ENCODE assay signal across 24 mouse cellular contexts in the genomic region with DNA sequence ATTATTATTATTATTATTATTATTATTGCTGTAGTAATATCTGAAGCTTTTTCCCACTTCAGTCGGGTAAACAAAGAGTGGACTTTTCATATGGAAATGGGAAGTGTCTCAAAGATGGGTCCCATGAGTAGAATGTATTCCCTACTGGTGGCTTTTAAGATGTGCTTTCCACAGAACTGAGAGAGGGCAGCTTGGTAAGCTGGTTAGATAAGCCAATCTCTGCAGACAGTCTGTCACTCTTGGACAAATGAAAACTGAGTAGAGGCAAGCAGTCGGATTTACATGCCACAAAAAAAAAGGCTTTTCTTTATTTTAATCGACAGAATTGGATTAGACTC.
DNase-seq lines count a peak whose midpoint lies in the region; ATAC-seq and TF ChIP-seq lines count a peak whose summit lies in the region.
"Had no signal": no experiment of that assay in that cellular context is flagged by ENCODE, and none has a peak within 500 bp of the region (broad histone marks: within the 10 kb centered on the region; RNA-seq: fewer than 3 reads in every experiment).

No protein-coding gene starts in this region.

- no peak for DNase-seq in midbrain, embryonic 10.5 days (ENCODE audit: low spot score)
- no peak for DNase-seq in midbrain, postnatal 0 days (ENCODE audit: low spot score)
- DNase-seq in forebrain, embryonic 14.5 days (ENCODE audit: low spot score), result no peak
- no peak for DNase-seq in midbrain, embryonic 11.5 days (ENCODE audit: low spot score, missing footprints)
- DNase-seq in urinary bladder, postnatal 10 days (ENCODE audit: low spot score), result no peak
- DNase-seq in kidney, postnatal 4 days, result no peak
- no peak for DNase-seq in liver
- DNase-seq: adrenal gland, postnatal 25 days; B cell, adult 2 months; cerebellum, adult 2 months; gastrocnemius, postnatal 36 days; heart, postnatal 10 days; kidney, adult 8-10 months; left cerebral cortex, postnatal 4 days; lung, adult 2 months; lung, postnatal 36 days; thymus, adult 2 months had no signal

- H3K9ac ChIP-seq in midbrain, postnatal 0 days (replicated peaks; ENCODE audit: low read length, poor library complexity, severe bottlenecking), result no peak overlapping the region
- H3K9ac ChIP-seq in forebrain, embryonic 14.5 days (ENCODE audit: low read length), result no peak overlapping the region
- no peak overlapping the region for H3K9ac ChIP-seq in midbrain, embryonic 11.5 days (ENCODE audit: low read length)
- no peak overlapping the region for H3K9ac ChIP-seq in neural tube, embryonic 14.5 days (replicated peaks; ENCODE audit: low read depth, low read length)
- H3K9ac ChIP-seq: stomach, embryonic 15.5 days had no signal

- WGBS in midbrain, embryonic 10.5 days, result 25% methylated on average over 3 of the region's 3 CpGs
- WGBS in midbrain, postnatal 0 days, result 15% methylated on average over 3 of the region's 3 CpGs
- 7% methylated on average over 3 of the region's 3 CpGs for WGBS in forebrain, embryonic 14.5 days
- whole genome bisulfite sequencing in midbrain, embryonic 11.5 days, result 21% methylated on average over 3 of the region's 3 CpGs
- WGBS in neural tube, embryonic 14.5 days, result 22% methylated on average over 3 of the region's 3 CpGs

- no peak overlapping the region for H3K4me2 ChIP-seq in midbrain, postnatal 0 days (ENCODE audit: low read depth, low read length, poor library complexity, severe bottlenecking)
- H3K4me2 ChIP-seq in forebrain, embryonic 14.5 days (ENCODE audit: low read length), result no peak overlapping the region
- no peak overlapping the region for H3K4me2 ChIP-seq in midbrain, embryonic 11.5 days
- H3K4me2 ChIP-seq in neural tube, embryonic 14.5 days (ENCODE audit: low read depth, low read length), result no peak overlapping the region
- H3K4me2 ChIP-seq: liver, embryonic 11.5 days; stomach, embryonic 15.5 days had no signal

- TF ChIP-seq CTCF in midbrain, postnatal 0 days (IDR thresholded peaks at IDR 0.05), result no peak

- peak overlapping the region; percentile 81 for H3K27ac ChIP-seq in midbrain, embryonic 10.5 days (replicated peaks)
- H3K27ac ChIP-seq in midbrain, postnatal 0 days (ENCODE audit: low read depth, low read length), result no peak overlapping the region
- peak overlapping the region; percentile 79; the same call in 1 of the 2 replicates for H3K27ac ChIP-seq in forebrain, embryonic 14.5 days (ENCODE audit: low read depth, low read length)
- H3K27ac ChIP-seq in midbrain, embryonic 11.5 days (ENCODE audit: low read depth, low read length), result peak overlapping the region; percentile 70
- no peak overlapping the region; the same call in 1 of the 2 replicates for H3K27ac ChIP-seq in neural tube, embryonic 14.5 days (ENCODE audit: low read depth, low read length)
- H3K27ac ChIP-seq: heart, embryonic 10.5 days; stomach, embryonic 15.5 days had no signal

- no peaks in the 10 kb centered on the region for H3K36me3 ChIP-seq in midbrain, embryonic 10.5 days
- no peaks in the 10 kb centered on the region for H3K36me3 ChIP-seq in midbrain, postnatal 0 days (ENCODE audit: insufficient read depth, low read length)
- H3K36me3 ChIP-seq in forebrain, embryonic 14.5 days (ENCODE audit: control insufficient read depth, insufficient read depth, low read length), result no peaks in the 10 kb centered on the region
- H3K36me3 ChIP-seq in midbrain, embryonic 11.5 days (ENCODE audit: control insufficient read depth, insufficient read depth, low read length), result no peaks in the 10 kb centered on the region
- no peaks in the 10 kb centered on the region for H3K36me3 ChIP-seq in neural tube, embryonic 14.5 days (ENCODE audit: control insufficient read depth, insufficient read depth, low read length)
- H3K36me3 ChIP-seq: heart, embryonic 10.5 days; stomach, embryonic 15.5 days had no signal

- H3K9me3 ChIP-seq in midbrain, embryonic 10.5 days (replicated peaks), result no peaks in the 10 kb centered on the region
- no peaks in the 10 kb centered on the region for H3K9me3 ChIP-seq in midbrain, postnatal 0 days (ENCODE audit: low read length)
- H3K9me3 ChIP-seq in forebrain, embryonic 14.5 days (replicated peaks; ENCODE audit: control insufficient read depth, low read length), result no peaks in the 10 kb centered on the region
- H3K9me3 ChIP-seq in midbrain, embryonic 11.5 days (ENCODE audit: control insufficient read depth, low read length), result no peaks in the 10 kb centered on the region
- H3K9me3 ChIP-seq in neural tube, embryonic 14.5 days (ENCODE audit: control insufficient read depth, low read length), result no peaks in the 10 kb centered on the region
- H3K9me3 ChIP-seq: heart, embryonic 10.5 days; stomach, embryonic 15.5 days had no signal

- no peak for ATAC-seq in midbrain, postnatal 0 days (ENCODE audit: low FRiP score)
- ATAC-seq in forebrain, embryonic 14.5 days, result peak; percentile 56
- peak; percentile 84 for ATAC-seq in midbrain, embryonic 11.5 days (ENCODE audit: low FRiP score)
- peak; percentile 61 for ATAC-seq in neural tube, embryonic 14.5 days (ENCODE audit: low read depth)
- ATAC-seq: activated CD4-positive, CD25-positive, alpha-beta regulatory T cell, adult 4 months; inflammation-experienced regulatory T-cells, adult 6 months; Patski had no signal

- H3K27me3 ChIP-seq in midbrain, embryonic 10.5 days (ENCODE audit: low read depth, poor library complexity, severe bottlenecking), result no peaks in the 10 kb centered on the region
- H3K27me3 ChIP-seq in midbrain, postnatal 0 days (ENCODE audit: insufficient read depth, low read length), result no peaks in the 10 kb centered on the region
- no peaks in the 10 kb centered on the region for H3K27me3 ChIP-seq in forebrain, embryonic 14.5 days (replicated peaks; ENCODE audit: control insufficient read depth, insufficient read depth, low read length)
- H3K27me3 ChIP-seq in midbrain, embryonic 11.5 days (ENCODE audit: control insufficient read depth, insufficient read depth, low read length), result no peaks in the 10 kb centered on the region
- H3K27me3 ChIP-seq in neural tube, embryonic 14.5 days (ENCODE audit: control insufficient read depth, insufficient read depth, low read length), result no peaks in the 10 kb centered on the region
- H3K27me3 ChIP-seq: Patski; stomach, embryonic 15.5 days had no signal

- peaks cover 25% of the 10 kb centered on the region for H3K4me1 ChIP-seq in midbrain, embryonic 10.5 days
- H3K4me1 ChIP-seq in midbrain, postnatal 0 days (ENCODE audit: insufficient read depth, low read length), result peaks cover 5% of the 10 kb centered on the region; the same call in 1 of the 2 replicates
- peaks cover 10% of the 10 kb centered on the region for H3K4me1 ChIP-seq in forebrain, embryonic 14.5 days (ENCODE audit: control insufficient read depth, insufficient read depth, low read length)
- H3K4me1 ChIP-seq in midbrain, embryonic 11.5 days (ENCODE audit: control insufficient read depth, insufficient read depth, low read length), result peaks cover 16% of the 10 kb centered on the region
- no peaks in the 10 kb centered on the region for H3K4me1 ChIP-seq in neural tube, embryonic 14.5 days (ENCODE audit: control insufficient read depth, insufficient read depth, low read length)
- H3K4me1 ChIP-seq: heart, embryonic 10.5 days; stomach, embryonic 15.5 days had no signal

- no peak overlapping the region for H3K4me3 ChIP-seq in midbrain, embryonic 10.5 days
- no peak overlapping the region for H3K4me3 ChIP-seq in midbrain, postnatal 0 days (ENCODE audit: low read depth, low read length)
- no peak overlapping the region for H3K4me3 ChIP-seq in forebrain, embryonic 14.5 days (ENCODE audit: low read depth, low read length)
- no peak overlapping the region for H3K4me3 ChIP-seq in midbrain, embryonic 11.5 days (ENCODE audit: low read depth, low read length)
- H3K4me3 ChIP-seq in neural tube, embryonic 14.5 days (ENCODE audit: low read depth, low read length), result no peak overlapping the region
- H3K4me3 ChIP-seq: heart, embryonic 10.5 days; stomach, embryonic 15.5 days had no signal

Comparison
In these comparisons a context has a peak if more than half of its experiments do, and no peak if none do; other contexts are left out.
1. H3K27ac ChIP-seq: peak in midbrain, embryonic 10.5 days (single experiment), forebrain, embryonic 14.5 days (single experiment) and midbrain, embryonic 11.5 days (single experiment); none in midbrain, postnatal 0 days (single experiment) and neural tube, embryonic 14.5 days (single experiment).